Mouse (Mus musculus) thymus, adult 2 months (tissue): ENCODE measurements at regions not wholly inside any gene's neighbourhood (a gene's known extent, or its start where the extent isn't known, plus 50 kb on each side); places are given as distances from the start of the nearest gene placed in this dataset.

Experiments used
- DNase-seq: peaks from one replicate; pipeline ENCODE4 v3.0.0; 2021
- H3K27ac ChIP-seq: fragments of 200-500 bp; 2 replicates; pipeline ENCODE4 v1.5.1; 2012; ENCODE audit warnings: low read length, control low read depth; ENCODE audit not compliant: control insufficient read depth, insufficient read depth
- H3K27me3 ChIP-seq: fragments of 200-500 bp; 2 replicates; pipeline ENCODE4 v1.6.1; 2012; ENCODE audit warnings: mild to moderate bottlenecking, low read length, moderate library complexity, mixed read lengths; ENCODE audit not compliant: control insufficient read depth, insufficient read depth
- H3K36me3 ChIP-seq: fragments of 200-500 bp; 2 replicates; pipeline ENCODE4 v1.6.1; 2012; ENCODE audit warnings: mild to moderate bottlenecking, low read length, moderate library complexity; ENCODE audit not compliant: control insufficient read depth, insufficient read depth
- H3K4me1 ChIP-seq: fragments of 200-500 bp; replicated peaks from 2 replicates; pipeline ENCODE4 v1.6.1; 2012; ENCODE audit warnings: low read length; ENCODE audit not compliant: control insufficient read depth, insufficient read depth
- H3K4me3 ChIP-seq: fragments of 200-500 bp; 2 replicates; pipeline ENCODE4 v1.5.1; 2012; ENCODE audit warnings: mild to moderate bottlenecking, low read length, control low read depth, moderate library complexity; ENCODE audit not compliant: control insufficient read depth, insufficient read depth
- CTCF ChIP-seq: fragments of 200-500 bp; IDR thresholded peaks from 2 replicates; pipeline ENCODE4 v1.5.1; 2012; ENCODE audit warnings: mild to moderate bottlenecking, control low read depth, low read length, moderate library complexity, borderline replicate concordance; ENCODE audit not compliant: control insufficient read depth, poor library complexity, insufficient read depth; ENCODE audit errors: extremely low read depth
- POLR2A ChIP-seq: fragments of 200-500 bp; IDR thresholded peaks from 2 replicates; pipeline ENCODE4 v1.6.1; 2012; ENCODE audit warnings: mild to moderate bottlenecking, low read length, control low read depth, moderate library complexity; ENCODE audit not compliant: control insufficient read depth, poor library complexity, insufficient read depth; ENCODE audit errors: extremely low read depth
- WGBS: fragments of 180-500 bp; shearing (Covaris S2); methylation state at CpG from one replicate; pipeline ENCODE4 v1.1.7; 2018; 5-methylcytosine and 5-hydroxymethylcytosine counted together

GRCm38 (mm10) chr17:88325910-88326739, 114.4 kb upstream of the Foxn2 start:
- TF ChIP-seq CTCF (no peak), POLR2A (no peak)
- DNase-seq = no peak
- no peaks in the 10 kb centered on the region for H3K4me1 ChIP-seq
- WGBS = 84% methylated on average over 12 of the region's 12 CpGs
- no peak overlapping the region for H3K4me3 ChIP-seq
- no peaks in the 10 kb centered on the region for H3K27me3 ChIP-seq
- H3K36me3 ChIP-seq = no peaks in the 10 kb centered on the region
- H3K27ac ChIP-seq = no peak overlapping the region

GRCm38 (mm10) chr17:88326740-88327123, 113.8 kb upstream of the Foxn2 start:
- no peak for DNase-seq
- Histone ChIP-seq H3K4me3 (no peak overlapping the region), H3K4me1 (no peaks in the 10 kb centered on the region), H3K27me3 (no peaks in the 10 kb centered on the region), H3K36me3 (no peaks in the 10 kb centered on the region), H3K27ac (no peak overlapping the region)
- no peak for TF ChIP-seq CTCF
- TF ChIP-seq POLR2A = no peak
- whole genome bisulfite sequencing = 78% methylated on average over 4 of the region's 4 CpGs

GRCm38 (mm10) chr17:88327791-88328190, 112.7 kb upstream of the Foxn2 start:
- DNase-seq = no peak
- no peaks in the 10 kb centered on the region for H3K27me3 ChIP-seq
- WGBS = 92% methylated on average over 8 of the region's 8 CpGs
- no peak overlapping the region for H3K27ac ChIP-seq
- no peak for TF ChIP-seq POLR2A
- no peaks in the 10 kb centered on the region for H3K36me3 ChIP-seq
- no peak overlapping the region for H3K4me3 ChIP-seq
- H3K4me1 ChIP-seq = no peaks in the 10 kb centered on the region

GRCm38 (mm10) chr17:88328807-88329206, 111.7 kb upstream of the Foxn2 start:
- Histone ChIP-seq H3K27me3 (no peaks in the 10 kb centered on the region), H3K4me3 (no peak overlapping the region), H3K4me1 (no peaks in the 10 kb centered on the region), H3K27ac (no peak overlapping the region), H3K36me3 (no peaks in the 10 kb centered on the region)
- DNase-seq = no peak
- TF ChIP-seq POLR2A = no peak
- TF ChIP-seq CTCF = no peak
- 76% methylated on average over 8 of the region's 8 CpGs for WGBS

- H3K27ac ChIP-seq = no peak overlapping the region
- WGBS = 92% methylated on average over 9 of the region's 9 CpGs
- H3K4me3 ChIP-seq = no peak overlapping the region
- no peaks in the 10 kb centered on the region for H3K4me1 ChIP-seq
- no peak for DNase-seq
- no peak for TF ChIP-seq CTCF
- no peak for TF ChIP-seq POLR2A
- no peaks in the 10 kb centered on the region for H3K36me3 ChIP-seq
- no peaks in the 10 kb centered on the region for H3K27me3 ChIP-seq
Measured at GRCm38 (mm10) chr17:88329715-88330114, 110.8 kb upstream of the Foxn2 start.

- Histone ChIP-seq H3K4me3 (no peak overlapping the region), H3K27ac (no peak overlapping the region), H3K27me3 (no peaks in the 10 kb centered on the region), H3K36me3 (no peaks in the 10 kb centered on the region), H3K4me1 (no peaks in the 10 kb centered on the region)
- DNase-seq = no peak
- 93% methylated on average over 2 of the region's 2 CpGs for whole genome bisulfite sequencing
- TF ChIP-seq CTCF = no peak
- no peak for TF ChIP-seq POLR2A
Measured at GRCm38 (mm10) chr17:88330129-88330528, 110.4 kb upstream of the Foxn2 start.

GRCm38 (mm10) chr17:88333816-88334215, 106.7 kb upstream of the Foxn2 start:
- Histone ChIP-seq H3K4me1 (no peaks in the 10 kb centered on the region), H3K27ac (no peak overlapping the region), H3K27me3 (no peaks in the 10 kb centered on the region), H3K4me3 (no peak overlapping the region), H3K36me3 (no peaks in the 10 kb centered on the region)
- TF ChIP-seq POLR2A (no peak), CTCF (no peak)
- no peak for DNase-seq
- WGBS = 87% methylated on average over 4 of the region's 4 CpGs
